In the genomic region with DNA sequence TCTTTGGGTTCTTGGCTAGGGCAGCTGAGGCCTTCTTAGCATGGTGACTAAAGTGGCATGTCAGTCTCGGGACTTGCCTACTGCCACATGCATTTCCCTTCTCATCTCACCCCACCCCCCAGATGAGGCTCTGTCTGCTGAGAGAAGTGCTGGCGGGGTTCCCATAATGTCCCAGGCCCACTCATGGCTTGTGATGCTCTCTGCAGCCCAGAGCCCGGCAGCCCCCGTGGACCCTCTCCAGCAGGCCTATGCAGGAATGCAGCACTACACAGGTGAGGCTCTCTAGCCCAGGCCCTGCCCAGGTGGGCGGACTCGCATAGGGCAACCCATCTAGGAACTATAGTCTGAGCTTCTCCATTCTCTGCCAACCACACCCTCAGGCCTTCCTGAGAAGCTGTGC, we compare ENCODE assay signal across 19 mouse cellular contexts. TPM values are rescaled to one million over a fixed set of nuclear protein-coding genes. Genes with fewer than 3 reads are reported as not detected.
DNase-seq lines count a peak whose midpoint lies in the region; ATAC-seq and TF ChIP-seq lines count a peak whose summit lies in the region.
"Had no signal": no experiment of that assay in that cellular context is flagged by ENCODE, and none has a peak within 500 bp of the region (broad histone marks: within the 10 kb centered on the region; RNA-seq: fewer than 3 reads in every experiment).

No protein-coding gene starts in this region.

- TF ChIP-seq CTCF in E14TG2a.4 (conservative IDR thresholded peaks at IDR 0.05; ENCODE audit: low read length): no peak

- H3K4me1 ChIP-seq in heart, embryonic 12.5 days (replicated peaks): peaks cover 10% of the 10 kb centered on the region
- H3K4me1 ChIP-seq in midbrain, embryonic 10.5 days: peaks cover 80% of the 10 kb centered on the region
- peaks cover 38% of the 10 kb centered on the region for H3K4me1 ChIP-seq in midbrain, embryonic 11.5 days (ENCODE audit: control insufficient read depth, insufficient read depth, low read length)
- peaks cover 59% of the 10 kb centered on the region for H3K4me1 ChIP-seq in E14TG2a.4 (replicated peaks; ENCODE audit: low read depth, low read length)
- peaks cover 59% of the 10 kb centered on the region for H3K4me1 ChIP-seq in hindbrain, embryonic 15.5 days (replicated peaks)

- WGBS in heart, embryonic 12.5 days: 67% methylated on average over 6 of the region's 6 CpGs
- 83% methylated on average over 6 of the region's 6 CpGs for WGBS in midbrain, embryonic 10.5 days
- 81% methylated on average over 6 of the region's 6 CpGs for WGBS in midbrain, embryonic 11.5 days
- 64% methylated on average over 6 of the region's 6 CpGs for WGBS in hindbrain, embryonic 15.5 days

- no peaks in the 10 kb centered on the region for H3K27me3 ChIP-seq in heart, embryonic 12.5 days (replicated peaks)
- no peaks in the 10 kb centered on the region for H3K27me3 ChIP-seq in midbrain, embryonic 10.5 days (ENCODE audit: low read depth, poor library complexity, severe bottlenecking)
- H3K27me3 ChIP-seq in midbrain, embryonic 11.5 days (ENCODE audit: control insufficient read depth, insufficient read depth, low read length): no peaks in the 10 kb centered on the region
- no peaks in the 10 kb centered on the region for H3K27me3 ChIP-seq in E14TG2a.4 (ENCODE audit: insufficient read depth, low read length)
- H3K27me3 ChIP-seq in hindbrain, embryonic 15.5 days: no peaks in the 10 kb centered on the region
- H3K27me3 ChIP-seq: limb, embryonic 13.5 days had no signal

- H3K4me2 ChIP-seq in heart, embryonic 12.5 days: no peak overlapping the region
- H3K4me2 ChIP-seq in midbrain, embryonic 11.5 days: no peak overlapping the region
- H3K4me2 ChIP-seq in hindbrain, embryonic 15.5 days: no peak overlapping the region
- H3K4me2 ChIP-seq: limb, embryonic 13.5 days had no signal

- intact Hi-C loops in heart, postnatal 36 days (cut with DNase I): no loop called here

- 0 out of 2 replicates have a peak, but pooled peaks have one; percentile 23 for ATAC-seq in heart, embryonic 12.5 days (ENCODE audit: insufficient number of reproducible peaks, low FRiP score)
- ATAC-seq in midbrain, embryonic 11.5 days (ENCODE audit: low FRiP score): no peak
- no peak for ATAC-seq in hindbrain, embryonic 15.5 days (ENCODE audit: low FRiP score, low read depth)
- no peak for ATAC-seq in frontal cortex, adult (ENCODE audit: low TSS enrichment)

- H3K36me3 ChIP-seq in heart, embryonic 12.5 days: 0 out of 2 replicates have a peak, but pooled peaks cover 1% of the 10 kb centered on the region
- peaks cover 80% of the 10 kb centered on the region for H3K36me3 ChIP-seq in midbrain, embryonic 10.5 days
- H3K36me3 ChIP-seq in midbrain, embryonic 11.5 days (ENCODE audit: control insufficient read depth, insufficient read depth, low read length): peaks cover 9% of the 10 kb centered on the region; the same call in 1 of the 2 replicates
- peaks cover 5% of the 10 kb centered on the region; the same call in 1 of the 2 replicates for H3K36me3 ChIP-seq in E14TG2a.4 (ENCODE audit: insufficient read depth, low read length)
- H3K36me3 ChIP-seq in hindbrain, embryonic 15.5 days: peaks cover 41% of the 10 kb centered on the region

- DNase-seq in heart, postnatal 36 days: no peak
- no peak for DNase-seq in midbrain, embryonic 10.5 days (ENCODE audit: low spot score)
- DNase-seq in midbrain, embryonic 11.5 days (ENCODE audit: low spot score, missing footprints): no peak
- DNase-seq in spleen, postnatal 4 days (ENCODE audit: low spot score in 2 of 2): no peak
- DNase-seq: embryo, embryonic 11 days; gastrocnemius, adult 2 months; heart, adult 2 months; kidney, adult 11 months; kidney, postnatal 36 days; thymus, adult 18-20 months had no signal

- H3K27ac ChIP-seq in heart, embryonic 12.5 days (ENCODE audit: poor library complexity, severe bottlenecking): no peak overlapping the region
- peak overlapping the region; percentile 61 for H3K27ac ChIP-seq in midbrain, embryonic 10.5 days (replicated peaks)
- no peak overlapping the region for H3K27ac ChIP-seq in midbrain, embryonic 11.5 days (ENCODE audit: low read depth, low read length)
- peak overlapping the region; percentile 34; the same call in 1 of the 2 replicates for H3K27ac ChIP-seq in hindbrain, embryonic 15.5 days (replicated peaks)
- H3K27ac ChIP-seq: gastrocnemius, adult 2 months; heart, adult 2 months; limb, embryonic 13.5 days had no signal

- H3K9ac ChIP-seq in heart, embryonic 12.5 days: no peak overlapping the region
- no peak overlapping the region for H3K9ac ChIP-seq in midbrain, embryonic 11.5 days (ENCODE audit: low read length)
- no peak overlapping the region for H3K9ac ChIP-seq in hindbrain, embryonic 15.5 days
- H3K9ac ChIP-seq: limb, embryonic 13.5 days had no signal

- H3K9me3 ChIP-seq in heart, embryonic 12.5 days (replicated peaks): no peaks in the 10 kb centered on the region
- H3K9me3 ChIP-seq in midbrain, embryonic 10.5 days (replicated peaks): no peaks in the 10 kb centered on the region
- no peaks in the 10 kb centered on the region for H3K9me3 ChIP-seq in midbrain, embryonic 11.5 days (ENCODE audit: control insufficient read depth, low read length)
- H3K9me3 ChIP-seq in E14TG2a.4 (ENCODE audit: low read length): no peaks in the 10 kb centered on the region
- no peaks in the 10 kb centered on the region for H3K9me3 ChIP-seq in hindbrain, embryonic 15.5 days
- H3K9me3 ChIP-seq: limb, embryonic 13.5 days had no signal

- H3K4me3 ChIP-seq in heart, embryonic 12.5 days: no peak overlapping the region
- no peak overlapping the region for H3K4me3 ChIP-seq in midbrain, embryonic 10.5 days
- H3K4me3 ChIP-seq in midbrain, embryonic 11.5 days (ENCODE audit: low read depth, low read length): no peak overlapping the region
- H3K4me3 ChIP-seq in E14TG2a.4 (replicated peaks; ENCODE audit: low read length): 0 out of 2 replicates have a peak overlapping the region, but pooled peaks have one; percentile 13
- H3K4me3 ChIP-seq in hindbrain, embryonic 15.5 days: no peak overlapping the region
- H3K4me3 ChIP-seq: gastrocnemius, adult 2 months; heart, adult 2 months; limb, embryonic 13.5 days; myocyte had no signal

RNA-seq across cellular contexts. Expression of gene Riiad1, which starts 7.4 kb away (rescaled TPM):
- 5.3 and 5.7 TPM in 2 replicates for polyA plus RNA-seq in heart, embryonic 12.5 days (2016; fragmentation: Nextera tagmentation; extraction: Ambion mirVana)
- 1 to 10 TPM in 1 of 2 experiments, under 1 TPM in 1; 0.46 to 1.2 TPM for total RNA-seq in heart, postnatal 36 days (2021)
- 8.4 and 12.5 TPM in 2 replicates for polyA plus RNA-seq in midbrain, embryonic 10.5 days (2016; fragmentation: Nextera tagmentation; extraction: Ambion mirVana)
- 15.3 TPM in 2 replicates for polyA plus RNA-seq in midbrain, embryonic 11.5 days (2014; fragmentation: Nextera tagmentation; extraction: Ambion mirVana)
- polyA plus RNA-seq in hindbrain, embryonic 15.5 days (2015; fragmentation: Nextera tagmentation; extraction: Ambion mirVana): 20.0 and 21.0 TPM in 2 replicates

RNA-seq across cellular contexts. Expression of gene Celf3, which starts 9.5 kb away (rescaled TPM):
- polyA plus RNA-seq in heart, embryonic 12.5 days (2016; fragmentation: Nextera tagmentation; extraction: Ambion mirVana): 1.1 and 1.7 TPM in 2 replicates
- total RNA-seq in heart, postnatal 36 days (2021): under 1 TPM in 1 of 2 experiments, not detected in 1; 0.19 TPM
- 69.0 and 128 TPM in 2 replicates for polyA plus RNA-seq in midbrain, embryonic 10.5 days (2016; fragmentation: Nextera tagmentation; extraction: Ambion mirVana)
- 150 and 154 TPM in 2 replicates for polyA plus RNA-seq in midbrain, embryonic 11.5 days (2014; fragmentation: Nextera tagmentation; extraction: Ambion mirVana)
- polyA plus RNA-seq in hindbrain, embryonic 15.5 days (2015; fragmentation: Nextera tagmentation; extraction: Ambion mirVana): 219 and 232 TPM in 2 replicates
- total RNA-seq: gastrocnemius, adult 2 months; heart, postnatal 25 days had no signal

RNA-seq across cellular contexts. Expression of gene Oaz3, which starts 43.9 kb away (rescaled TPM):
- 0.57 TPM in 1 of 2 replicates, not detected in the other for polyA plus RNA-seq in heart, embryonic 12.5 days (2016; fragmentation: Nextera tagmentation; extraction: Ambion mirVana)
- not detected for total RNA-seq in heart, postnatal 36 days (2021)
- polyA plus RNA-seq in midbrain, embryonic 10.5 days (2016; fragmentation: Nextera tagmentation; extraction: Ambion mirVana): 0.58 and 0.65 TPM in 2 replicates
- polyA plus RNA-seq in midbrain, embryonic 11.5 days (2014; fragmentation: Nextera tagmentation; extraction: Ambion mirVana): 0.12 TPM in 1 of 2 replicates, not detected in the other
- 1.4 and 1.6 TPM in 2 replicates for polyA plus RNA-seq in hindbrain, embryonic 15.5 days (2015; fragmentation: Nextera tagmentation; extraction: Ambion mirVana)
- total RNA-seq: adrenal gland, postnatal 4 days; gastrocnemius, adult 2 months; heart, adult 2 months; heart, postnatal 25 days; left cerebral cortex, adult 18-20 months had no signal

RNA-seq across cellular contexts. Expression of gene Mrpl9, which starts 44.5 kb away (rescaled TPM):
- 57.4 and 62.0 TPM in 2 replicates for polyA plus RNA-seq in heart, embryonic 12.5 days (2016; fragmentation: Nextera tagmentation; extraction: Ambion mirVana)
- 10 to 100 TPM; 68.6 to 74.2 TPM for total RNA-seq in heart, postnatal 36 days (2021)
- polyA plus RNA-seq in midbrain, embryonic 10.5 days (2016; fragmentation: Nextera tagmentation; extraction: Ambion mirVana): 71.7 and 72.9 TPM in 2 replicates
- polyA plus RNA-seq in midbrain, embryonic 11.5 days (2014; fragmentation: Nextera tagmentation; extraction: Ambion mirVana): 71.1 and 73.3 TPM in 2 replicates
- polyA plus RNA-seq in hindbrain, embryonic 15.5 days (2015; fragmentation: Nextera tagmentation; extraction: Ambion mirVana): 60.6 and 61.0 TPM in 2 replicates

Comparison
In these comparisons a context has a peak if more than half of its experiments do, and no peak if none do; other contexts are left out.
1. H3K27ac ChIP-seq: peak in midbrain, embryonic 10.5 days (single experiment) and hindbrain, embryonic 15.5 days (single experiment); none in heart, embryonic 12.5 days (single experiment) and midbrain, embryonic 11.5 days (single experiment).
2. RNA of gene Celf3, which starts 9.5 kb away (polyA plus RNA-seq): 219 to 232 TPM in hindbrain, embryonic 15.5 days, 150 to 154 TPM in midbrain, embryonic 11.5 days and 69.0 to 128 TPM in midbrain, embryonic 10.5 days; 1.1 to 1.7 TPM in heart, embryonic 12.5 days; every median in the first group is over 10 times any median in the second.